In genomic region chrX:98936101-98936500, GRCm38 (mm10) we compare ENCODE assay signal across 8 mouse cellular contexts. TPM values are rescaled to one million over a fixed set of nuclear protein-coding genes. Genes with fewer than 3 reads are reported as not detected.
DNase-seq lines count a peak whose midpoint lies in the region; ATAC-seq and TF ChIP-seq lines count a peak whose summit lies in the region.

Gene Yipf6 (plus strand): TSS chrX:98936316.

- H3ac ChIP-seq in myocyte (ENCODE audit: control insufficient read depth, insufficient read length): peak within 1 kb of the TSS; percentile 40

- peaks cover 7% of the 10 kb centered on the region; the same call in 1 of the 2 replicates for H3K4me1 ChIP-seq in embryonic facial prominence, embryonic 10.5 days
- H3K4me1 ChIP-seq in limb, embryonic 12.5 days (replicated peaks): 0 out of 2 replicates have a peak, but pooled peaks cover 4% of the 10 kb centered on the region

- peaks cover 35% of the 10 kb centered on the region for H3K27me3 ChIP-seq in embryonic facial prominence, embryonic 10.5 days (replicated peaks; ENCODE audit: low read depth, poor library complexity, severe bottlenecking)
- H3K27me3 ChIP-seq in limb, embryonic 12.5 days: peaks cover 14% of the 10 kb centered on the region
- H3K27me3 ChIP-seq in myocyte (ENCODE audit: control insufficient read depth, insufficient read depth, insufficient read length): no peaks in the 10 kb centered on the region

- H3K27ac ChIP-seq in embryonic facial prominence, embryonic 10.5 days (replicated peaks): peak within 1 kb of the TSS; percentile 90
- H3K27ac ChIP-seq in limb, embryonic 12.5 days: peak within 1 kb of the TSS; percentile 93

- TF ChIP-seq POLR2A in myocyte (IDR thresholded peaks at IDR 0.05; ENCODE audit: insufficient read length, low read depth): no peak

- WGBS in embryonic facial prominence, embryonic 10.5 days: 66% methylated on average over 3 of the region's 3 CpGs
- WGBS in limb, embryonic 12.5 days: 67% methylated on average over 3 of the region's 3 CpGs

- DNase-seq in cerebellum, adult 9-11 months: peak; percentile 34
- peak; percentile 11 for DNase-seq in 416B (ENCODE audit: low read depth)
- DNase-seq in embryonic facial prominence, embryonic 10.5 days (ENCODE audit: low spot score): no peak
- no peak for DNase-seq in heart, postnatal 14 days
- DNase-seq in spleen, postnatal 4 days (ENCODE audit: low spot score in 2 of 2): no peak

- no peaks in the 10 kb centered on the region; the same call in 1 of the 2 replicates for H3K36me3 ChIP-seq in embryonic facial prominence, embryonic 10.5 days (replicated peaks)
- H3K36me3 ChIP-seq in limb, embryonic 12.5 days: peaks cover 5% of the 10 kb centered on the region; the same call in 1 of the 2 replicates
- no peaks in the 10 kb centered on the region for H3K36me3 ChIP-seq in myocyte (ENCODE audit: control insufficient read depth, insufficient read depth)

- peak within 1 kb of the TSS; percentile 66 for H3K4me3 ChIP-seq in embryonic facial prominence, embryonic 10.5 days
- H3K4me3 ChIP-seq in limb, embryonic 12.5 days (replicated peaks): peak within 1 kb of the TSS; percentile 55
- peak within 1 kb of the TSS; percentile 70 for H3K4me3 ChIP-seq in myocyte

- intact Hi-C loops in heart, postnatal 14 days (cut with DNase I): loop anchor here (5.0 to 10.0 kb wide), 3 partner anchors 61 to 1551 kb away; no protein-coding TSS in a partner anchor

- H3K9ac ChIP-seq in limb, embryonic 12.5 days (replicated peaks): peak within 1 kb of the TSS; percentile 64

- ATAC-seq in cerebellum, adult (ENCODE audit: insufficient number of reproducible peaks, low FRiP score, low TSS enrichment): no peak
- ATAC-seq in limb, embryonic 12.5 days (ENCODE audit: insufficient number of reproducible peaks, insufficient read depth, low FRiP score, low TSS enrichment, low read depth): no peak

- no peaks in the 10 kb centered on the region for H3K9me3 ChIP-seq in embryonic facial prominence, embryonic 10.5 days
- H3K9me3 ChIP-seq in limb, embryonic 12.5 days: no peaks in the 10 kb centered on the region

- peak within 1 kb of the TSS; percentile 58 for H3K4me2 ChIP-seq in limb, embryonic 12.5 days
- peak within 1 kb of the TSS; percentile 79 for H3K4me2 ChIP-seq in myocyte (ENCODE audit: low read depth)

- H3K79me2 ChIP-seq in myocyte (ENCODE audit: control insufficient read depth, insufficient read depth): peaks cover 16% of the 10 kb centered on the region

TF ChIP-seq in myocyte, 11 proteins besides CTCF, POLR2A, EP300 and RAD21:
- TF ChIP-seq SRF (IDR thresholded peaks at IDR 0.05; ENCODE audit: control insufficient read depth, insufficient read length, low read depth): no peak
- no peak for TF ChIP-seq E2F4 (IDR thresholded peaks at IDR 0.05; ENCODE audit: insufficient read depth)
- TF ChIP-seq USF1 (IDR thresholded peaks at IDR 0.05; ENCODE audit: low read depth): no peak
- TF ChIP-seq MAX (IDR thresholded peaks at IDR 0.05; ENCODE audit: low read depth): no peak
- TF ChIP-seq CEBPB (IDR thresholded peaks at IDR 0.05; ENCODE audit: insufficient read depth, poor library complexity, severe bottlenecking): no peak
- no peak for TF ChIP-seq REST (IDR thresholded peaks at IDR 0.05; ENCODE audit: insufficient read depth, insufficient read length)
- no peak for TF ChIP-seq POLR2AphosphoS2 (IDR thresholded peaks at IDR 0.05; ENCODE audit: insufficient read length, low read depth)
- TF ChIP-seq MYOD1 (IDR thresholded peaks at IDR 0.05; ENCODE audit: control insufficient read depth in 1 of 3, insufficient read length in 2 of 3, low read depth in 2 of 3): no peak
- TF ChIP-seq MYOG (IDR thresholded peaks at IDR 0.05; ENCODE audit: control insufficient read depth in 1 of 3, insufficient read depth in 1 of 3, insufficient read length in 2 of 3, low read depth in 2 of 3): no peak
- no peak for TF ChIP-seq TCF3 (IDR thresholded peaks at IDR 0.05; ENCODE audit: insufficient read length, low read depth)

RNA-seq across cellular contexts. Expression of gene Yipf6, which starts in this region (rescaled TPM):
- 17.1 and 18.9 TPM in 2 replicates for polyA plus RNA-seq in embryonic facial prominence, embryonic 10.5 days (2016; fragmentation: Nextera tagmentation; extraction: Ambion mirVana)
- 10 to 100 TPM; 21.6 to 23.4 TPM for total RNA-seq in heart, postnatal 14 days (2021)
- polyA plus RNA-seq in limb, embryonic 12.5 days (2016; fragmentation: Nextera tagmentation; extraction: Ambion mirVana): 16.8 and 16.9 TPM in 2 replicates
- polyA plus RNA-seq in myocyte (2012; fragmentation: generic; extraction: Trizol): 9.1 TPM

Comparison
In these comparisons a context has a peak if more than half of its experiments do, and no peak if none do; other contexts are left out.
1. DNase-seq: peak in cerebellum, adult 9-11 months (single experiment) and 416B (single experiment); none in embryonic facial prominence, embryonic 10.5 days (single experiment), heart, postnatal 14 days (0 of 2) and spleen, postnatal 4 days (0 of 2).
2. Peak in every context shown above with its lines, with median percentiles within 50 percentile points of each other: H3K4me3 ChIP-seq.